Mouse (Mus musculus) heart, postnatal 0 days (tissue): Measurements from ENCODE around the gene Atp6v1c2.

Experiments
- CTCF ChIP-seq: IDR thresholded peaks from 2 replicates; pipeline ENCODE4 v1.5.1; 2016; ENCODE audit warnings: antibody characterized with exemption, control low read depth, low read depth
- EP300 ChIP-seq: IDR thresholded peaks from 2 replicates; pipeline ENCODE4 v1.6.1; 2016; ENCODE audit warnings: antibody characterized with exemption, low read depth

DNA sequence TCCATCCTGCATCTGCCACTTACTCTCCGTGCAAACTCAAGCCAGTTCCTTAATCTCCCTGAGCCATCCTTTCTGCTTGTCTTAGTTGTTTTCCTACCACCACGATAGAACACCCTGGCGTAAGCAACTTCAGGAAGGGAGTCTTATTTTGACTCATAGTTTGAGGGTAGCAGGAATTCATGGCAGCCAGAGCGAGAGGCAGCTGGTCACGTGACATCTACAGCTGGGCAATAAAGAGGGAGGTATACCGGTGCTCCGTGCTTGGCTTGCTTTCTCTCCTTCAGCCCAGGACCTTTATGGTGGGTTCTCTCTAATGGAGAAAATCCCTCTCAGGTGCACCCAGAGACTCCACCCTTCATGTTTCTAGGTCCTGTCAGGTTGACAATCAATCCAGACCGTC, 78.2 kb downstream of the Atp6v1c2 start:
- TF ChIP-seq CTCF, result no peak
- no peak for TF ChIP-seq EP300
